Mouse (Mus musculus): Measurements from ENCODE around the gene Prc1. TPM values are rescaled to one million over a fixed set of nuclear protein-coding genes. Genes with fewer than 3 reads are reported as not detected.
A peak's percentile ranks its signal among the peaks of the same experiment; 100 is the strongest.

The Prc1 gene
- total and polyA plus RNA-seq, 3 experiments, result 0.47 to 1.5 (median 1.1) TPM

DNA sequence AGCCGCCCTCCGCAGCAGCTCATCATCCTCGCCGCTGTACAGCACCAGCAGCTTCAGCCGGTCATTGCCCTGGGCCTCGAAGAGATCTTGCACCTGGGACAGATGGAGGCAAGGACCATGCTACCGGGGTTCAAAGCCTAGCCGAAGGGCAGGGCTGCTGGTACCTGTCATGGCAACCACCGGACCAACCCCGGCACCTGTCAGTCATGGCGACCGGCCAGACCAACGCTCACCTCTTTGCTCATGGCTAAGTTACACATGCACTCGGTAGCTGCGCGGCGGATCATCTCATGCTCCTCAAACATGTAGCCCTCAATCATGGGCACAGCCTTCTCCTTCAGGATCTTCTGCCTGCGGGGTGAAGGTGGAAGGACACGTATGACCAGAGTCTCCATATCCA is 31.8 kb downstream of the Prc1 start:
- DNase-seq, result no peak
- no peak overlapping the region for H3K27ac ChIP-seq
- WGBS, result 97% methylated on average over 19 of the region's 19 CpGs
- H3K4me3 ChIP-seq, result no peak overlapping the region
- TF ChIP-seq CTCF (IDR thresholded peaks at IDR 0.05) (no peak), EP300 (IDR thresholded peaks at IDR 0.05; ENCODE audit: insufficient read depth, low read depth, low read length) (no peak), POLR2A (IDR thresholded peaks at IDR 0.05; ENCODE audit: insufficient read depth, low read depth, low read length) (no peak)
- no peaks in the 10 kb centered on the region for H3K79me2 ChIP-seq (replicated peaks; ENCODE audit: control insufficient read depth, insufficient read depth, low read length)
- H3K9ac ChIP-seq (ENCODE audit: low read depth, low read length), result no peak overlapping the region
- H3K27me3 ChIP-seq (ENCODE audit: control insufficient read depth, insufficient read depth, low read length), result no peaks in the 10 kb centered on the region
- H3K36me3 ChIP-seq (ENCODE audit: control insufficient read depth, insufficient read depth, low read length), result no peaks in the 10 kb centered on the region
- intact Hi-C loops (cut with DNase I), result no loop called here
- peaks cover 3% of the 10 kb centered on the region; the same call in 1 of the 2 replicates for H3K4me1 ChIP-seq (ENCODE audit: control insufficient read depth, insufficient read depth, low read length)

DNA sequence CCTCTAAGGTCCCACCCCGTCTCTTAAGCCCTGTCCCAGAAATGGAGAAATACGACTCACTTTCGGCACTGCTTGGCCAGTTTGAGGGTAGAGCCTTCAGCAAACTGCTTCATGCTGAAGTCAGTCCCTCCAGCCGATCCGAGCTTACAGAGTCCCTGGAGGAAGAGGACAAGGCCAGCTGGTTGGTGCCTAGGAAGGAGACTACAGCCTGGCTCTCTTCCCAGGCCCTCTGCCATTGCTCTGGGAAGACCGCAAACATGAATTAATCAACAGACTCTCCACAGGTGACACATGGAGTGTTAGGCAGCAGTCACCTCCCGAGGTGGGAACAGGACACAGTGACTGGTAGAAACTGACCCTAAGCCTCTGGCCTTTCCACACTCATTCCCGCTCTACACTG is 36.0 kb downstream of the Prc1 start:
- Histone ChIP-seq H3K4me3 (no peak overlapping the region), H3K36me3 (ENCODE audit: control insufficient read depth, insufficient read depth, low read length) (no peaks in the 10 kb centered on the region), H3K27ac (no peak overlapping the region), H3K79me2 (replicated peaks; ENCODE audit: control insufficient read depth, insufficient read depth, low read length) (no peaks in the 10 kb centered on the region), H3K4me1 (ENCODE audit: control insufficient read depth, insufficient read depth, low read length) (no peaks in the 10 kb centered on the region), H3K9ac (ENCODE audit: low read depth, low read length) (no peak overlapping the region), H3K27me3 (ENCODE audit: control insufficient read depth, insufficient read depth, low read length) (no peaks in the 10 kb centered on the region)
- DNase-seq, result no peak
- WGBS, result 80% methylated on average over 8 of the region's 8 CpGs
- TF ChIP-seq CTCF (IDR thresholded peaks at IDR 0.05) (no peak), EP300 (IDR thresholded peaks at IDR 0.05; ENCODE audit: insufficient read depth, low read depth, low read length) (no peak), POLR2A (IDR thresholded peaks at IDR 0.05; ENCODE audit: insufficient read depth, low read depth, low read length) (no peak)
- intact Hi-C loops (cut with DNase I), result no loop called here

DNA sequence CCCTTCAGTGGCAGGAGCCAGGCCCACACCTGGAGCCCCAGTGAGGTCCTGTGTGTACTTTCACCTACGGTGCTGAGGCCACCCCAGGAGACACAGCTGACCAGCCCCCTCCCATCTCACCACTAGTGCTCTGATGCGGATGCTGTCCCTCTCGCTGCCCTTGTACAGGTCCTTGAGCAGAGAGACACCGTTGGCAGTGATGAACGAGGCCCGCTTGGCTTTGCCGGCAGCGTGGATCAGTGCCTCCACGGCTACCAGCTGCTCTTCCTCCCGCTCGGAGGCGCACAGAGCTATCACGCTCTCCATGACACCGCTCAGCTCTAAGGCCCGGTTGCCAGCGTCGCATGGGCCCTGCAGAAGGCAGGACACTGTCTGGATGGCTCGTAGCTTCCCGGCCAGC is 37.2 kb downstream of the Prc1 start:
- H3K27ac ChIP-seq, result no peak overlapping the region
- H3K4me1 ChIP-seq (ENCODE audit: control insufficient read depth, insufficient read depth, low read length), result no peaks in the 10 kb centered on the region
- no peak for TF ChIP-seq POLR2A (IDR thresholded peaks at IDR 0.05; ENCODE audit: insufficient read depth, low read depth, low read length)
- TF ChIP-seq CTCF (IDR thresholded peaks at IDR 0.05), result no peak
- no peak for TF ChIP-seq EP300 (IDR thresholded peaks at IDR 0.05; ENCODE audit: insufficient read depth, low read depth, low read length)
- no peaks in the 10 kb centered on the region for H3K27me3 ChIP-seq (ENCODE audit: control insufficient read depth, insufficient read depth, low read length)
- 96% methylated on average over 19 of the region's 19 CpGs for WGBS
- H3K4me3 ChIP-seq, result no peak overlapping the region
- intact Hi-C loops (cut with DNase I), result no loop called here
- no peak for DNase-seq
- H3K79me2 ChIP-seq (replicated peaks; ENCODE audit: control insufficient read depth, insufficient read depth, low read length), result no peaks in the 10 kb centered on the region
- H3K36me3 ChIP-seq (ENCODE audit: control insufficient read depth, insufficient read depth, low read length), result no peaks in the 10 kb centered on the region
- H3K9ac ChIP-seq (ENCODE audit: low read depth, low read length), result no peak overlapping the region

DNA sequence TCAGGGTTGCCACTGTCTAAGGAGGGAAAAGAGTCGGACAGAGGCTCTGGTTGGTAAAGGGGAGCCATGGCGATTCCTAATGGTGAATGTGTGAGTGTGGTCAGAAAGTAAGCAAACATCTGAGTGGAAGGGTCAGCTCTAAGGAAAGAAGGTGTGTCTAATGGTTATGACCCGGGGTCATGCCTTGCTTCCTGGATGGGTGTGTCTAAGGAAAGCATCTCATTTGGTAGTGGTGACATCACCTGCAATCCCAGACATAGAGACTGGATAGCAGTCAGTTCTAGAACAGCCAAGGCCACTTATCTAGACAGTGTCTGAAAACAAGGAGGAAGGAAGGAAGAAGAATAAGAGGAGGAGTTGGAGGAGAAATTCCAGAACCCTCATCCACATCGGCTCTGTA is 40.6 kb downstream of the Prc1 start:
- H3K9ac ChIP-seq (ENCODE audit: low read depth, low read length), result no peak overlapping the region
- TF ChIP-seq CTCF (IDR thresholded peaks at IDR 0.05) (no peak), EP300 (IDR thresholded peaks at IDR 0.05; ENCODE audit: insufficient read depth, low read depth, low read length) (no peak), POLR2A (IDR thresholded peaks at IDR 0.05; ENCODE audit: insufficient read depth, low read depth, low read length) (no peak)
- no peaks in the 10 kb centered on the region for H3K27me3 ChIP-seq (ENCODE audit: control insufficient read depth, insufficient read depth, low read length)
- H3K27ac ChIP-seq, result no peak overlapping the region
- no peaks in the 10 kb centered on the region for H3K36me3 ChIP-seq (ENCODE audit: control insufficient read depth, insufficient read depth, low read length)
- 64% methylated on average over 4 of the region's 4 CpGs for WGBS
- H3K4me3 ChIP-seq, result no peak overlapping the region
- intact Hi-C loops (cut with DNase I), result no loop called here
- peaks cover 5% of the 10 kb centered on the region for H3K4me1 ChIP-seq (ENCODE audit: control insufficient read depth, insufficient read depth, low read length)
- no peaks in the 10 kb centered on the region for H3K79me2 ChIP-seq (replicated peaks; ENCODE audit: control insufficient read depth, insufficient read depth, low read length)
- DNase-seq, result no peak

DNA sequence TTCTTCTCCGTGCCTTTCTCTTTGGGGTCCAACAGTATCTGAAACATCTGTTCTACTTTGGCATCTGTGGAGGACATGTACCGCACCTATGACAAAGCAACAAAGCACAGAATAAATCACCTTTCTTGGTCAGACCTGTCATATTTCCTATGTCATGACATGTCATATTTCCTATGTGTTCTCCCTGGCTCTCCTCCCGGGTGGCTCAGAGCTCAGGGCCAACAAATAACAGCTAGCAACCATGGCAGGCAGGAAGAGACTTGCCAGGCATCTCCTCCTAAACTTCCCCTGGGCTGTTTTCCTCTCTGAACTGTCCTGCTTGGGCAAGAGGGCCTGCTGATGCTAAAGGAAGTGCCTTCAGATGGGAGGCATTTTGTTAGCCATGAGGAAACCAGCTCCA is 42.7 kb downstream of the Prc1 start:
- no peak overlapping the region for H3K4me3 ChIP-seq
- WGBS, result 81% methylated on average over 3 of the region's 3 CpGs
- no peaks in the 10 kb centered on the region for H3K79me2 ChIP-seq (replicated peaks; ENCODE audit: control insufficient read depth, insufficient read depth, low read length)
- no peaks in the 10 kb centered on the region for H3K36me3 ChIP-seq (ENCODE audit: control insufficient read depth, insufficient read depth, low read length)
- no peaks in the 10 kb centered on the region for H3K27me3 ChIP-seq (ENCODE audit: control insufficient read depth, insufficient read depth, low read length)
- intact Hi-C loops (cut with DNase I), result no loop called here
- no peak overlapping the region for H3K9ac ChIP-seq (ENCODE audit: low read depth, low read length)
- DNase-seq, result no peak
- peaks cover 7% of the 10 kb centered on the region for H3K4me1 ChIP-seq (ENCODE audit: control insufficient read depth, insufficient read depth, low read length)
- TF ChIP-seq EP300 (IDR thresholded peaks at IDR 0.05; ENCODE audit: insufficient read depth, low read depth, low read length) (no peak), CTCF (IDR thresholded peaks at IDR 0.05) (no peak), POLR2A (IDR thresholded peaks at IDR 0.05; ENCODE audit: insufficient read depth, low read depth, low read length) (no peak)
- no peak overlapping the region for H3K27ac ChIP-seq

DNA sequence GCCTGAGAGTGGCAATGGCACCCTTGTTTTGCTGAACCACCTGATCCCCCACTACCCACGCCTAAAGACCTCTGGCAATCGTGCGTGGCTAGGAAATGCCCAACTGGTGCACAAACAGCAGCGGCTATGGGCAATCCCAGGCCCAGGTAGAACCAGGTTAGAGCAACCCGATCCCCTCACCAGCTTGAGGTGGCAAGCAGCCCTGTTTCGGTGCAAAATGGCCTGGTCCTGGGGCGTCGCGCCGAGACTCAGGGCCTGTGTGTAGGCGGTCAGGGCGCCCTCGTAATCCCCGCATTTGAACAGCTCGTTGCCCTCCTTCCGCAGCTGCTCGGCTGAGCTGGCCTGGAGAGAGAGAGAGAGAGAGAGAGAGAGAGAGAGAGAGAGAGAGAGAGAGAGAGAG is 45.1 kb downstream of the Prc1 start:
- H3K36me3 ChIP-seq (ENCODE audit: control insufficient read depth, insufficient read depth, low read length), result no peaks in the 10 kb centered on the region
- no peaks in the 10 kb centered on the region for H3K79me2 ChIP-seq (replicated peaks; ENCODE audit: control insufficient read depth, insufficient read depth, low read length)
- TF ChIP-seq CTCF (IDR thresholded peaks at IDR 0.05) (no peak), POLR2A (IDR thresholded peaks at IDR 0.05; ENCODE audit: insufficient read depth, low read depth, low read length) (no peak)
- H3K4me3 ChIP-seq, result peak overlapping the region; percentile 68
- intact Hi-C loops (cut with DNase I), result no loop called here
- H3K4me1 ChIP-seq (ENCODE audit: control insufficient read depth, insufficient read depth, low read length), result peaks cover 11% of the 10 kb centered on the region
- DNase-seq, result peak; percentile 36 to 58
- H3K9ac ChIP-seq (ENCODE audit: low read depth, low read length), result peak overlapping the region; percentile 57
- no peaks in the 10 kb centered on the region for H3K27me3 ChIP-seq (ENCODE audit: control insufficient read depth, insufficient read depth, low read length)
- H3K27ac ChIP-seq, result peak overlapping the region; percentile 71
- WGBS, result 10% methylated on average over 17 of the region's 17 CpGs
